Mouse (Mus musculus) liver, embryonic 13.5 days (tissue): ENCODE results near the gene Cox5a. TPM values are rescaled to one million over a fixed set of nuclear protein-coding genes. Genes with fewer than 3 reads are reported as not detected.
A peak's percentile ranks its signal among the peaks of the same experiment; 100 is the strongest.

Source experiments
- ATAC-seq: fragments of 200-750 bp; cut with Nextera tagmentation; 2 replicates; pipeline ENCODE4 v1.8.0; 2017; ENCODE audit warnings: low read depth, mild to moderate bottlenecking, moderate number of reproducible peaks, moderate library complexity
- DNase-seq: peaks from one replicate; pipeline ENCODE4 v3.0.0; 2022
- H3K27ac ChIP-seq: fragments of 300-500 bp; sonication (generic); 2 replicates; pipeline ENCODE4 v1.5.1; 2015; ENCODE audit warnings: moderate library complexity, mild to moderate bottlenecking, inconsistent platforms
- H3K27me3 ChIP-seq: fragments of 300-500 bp; sonication (generic); 2 replicates; pipeline ENCODE4 v1.6.1; 2015; ENCODE audit warnings: mild to moderate bottlenecking, inconsistent platforms
- H3K36me3 ChIP-seq: fragments of 300-500 bp; sonication (generic); 2 replicates; pipeline ENCODE4 v1.6.1; 2015; ENCODE audit warnings: mild to moderate bottlenecking, inconsistent platforms
- H3K4me1 ChIP-seq: fragments of 300-500 bp; sonication (generic); replicated peaks from 2 replicates; pipeline ENCODE4 v1.6.1; 2015; ENCODE audit warnings: inconsistent platforms
- H3K4me2 ChIP-seq: fragments of 300-500 bp; sonication (generic); 2 replicates; pipeline ENCODE4 v1.6.1; 2015; ENCODE audit warnings: inconsistent platforms, mild to moderate bottlenecking, moderate library complexity
- H3K4me3 ChIP-seq: fragments of 300-500 bp; sonication (generic); replicated peaks from 2 replicates; pipeline ENCODE4 v1.5.1; 2015; ENCODE audit warnings: mild to moderate bottlenecking, inconsistent platforms
- H3K9ac ChIP-seq: fragments of 300-500 bp; sonication (generic); 2 replicates; pipeline ENCODE4 v1.6.1; 2015; ENCODE audit warnings: mild to moderate bottlenecking, inconsistent platforms
- H3K9me3 ChIP-seq: fragments of 300-500 bp; sonication (generic); replicated peaks from 2 replicates; pipeline ENCODE4 v1.6.1; 2016; ENCODE audit warnings: inconsistent platforms
- WGBS: fragments of 180-500 bp; shearing (Covaris S2); methylation state at CpG from one replicate; pipeline ENCODE4 v1.1.7; 2015; ENCODE audit not compliant: insufficient replicate concordance; 5-methylcytosine and 5-hydroxymethylcytosine counted together
- polyA plus RNA-seq: library from polyadenylated mRNA; unstranded; fragments of >200 nt; fragmentation: Nextera tagmentation; extraction: Ambion mirVana; gene quantifications from 2 replicates; pipeline ENCODE4 v1.2.1, GENCODE M21; 2015

Gene Cox5a
- polyA plus RNA-seq, 1 experiment from 2014 or later, result 412 TPM

GRCm38 (mm10) chr9:57550126-57550862 lies 29.2 kb downstream of the Cox5a start:
- DNase-seq (no peak), ATAC-seq (no peak)
- WGBS, result 70% methylated on average over 11 of the region's 11 CpGs
- H3K4me3 ChIP-seq, result no peak overlapping the region
- no peak overlapping the region for H3K9ac ChIP-seq
- H3K4me1 ChIP-seq, result peaks cover 41% of the 10 kb centered on the region
- H3K9me3 ChIP-seq, result no peaks in the 10 kb centered on the region
- H3K27ac ChIP-seq, result no peak overlapping the region
- no peak overlapping the region for H3K4me2 ChIP-seq
- H3K36me3 ChIP-seq, result peaks cover 30% of the 10 kb centered on the region
- H3K27me3 ChIP-seq, result no peaks in the 10 kb centered on the region

DNA sequence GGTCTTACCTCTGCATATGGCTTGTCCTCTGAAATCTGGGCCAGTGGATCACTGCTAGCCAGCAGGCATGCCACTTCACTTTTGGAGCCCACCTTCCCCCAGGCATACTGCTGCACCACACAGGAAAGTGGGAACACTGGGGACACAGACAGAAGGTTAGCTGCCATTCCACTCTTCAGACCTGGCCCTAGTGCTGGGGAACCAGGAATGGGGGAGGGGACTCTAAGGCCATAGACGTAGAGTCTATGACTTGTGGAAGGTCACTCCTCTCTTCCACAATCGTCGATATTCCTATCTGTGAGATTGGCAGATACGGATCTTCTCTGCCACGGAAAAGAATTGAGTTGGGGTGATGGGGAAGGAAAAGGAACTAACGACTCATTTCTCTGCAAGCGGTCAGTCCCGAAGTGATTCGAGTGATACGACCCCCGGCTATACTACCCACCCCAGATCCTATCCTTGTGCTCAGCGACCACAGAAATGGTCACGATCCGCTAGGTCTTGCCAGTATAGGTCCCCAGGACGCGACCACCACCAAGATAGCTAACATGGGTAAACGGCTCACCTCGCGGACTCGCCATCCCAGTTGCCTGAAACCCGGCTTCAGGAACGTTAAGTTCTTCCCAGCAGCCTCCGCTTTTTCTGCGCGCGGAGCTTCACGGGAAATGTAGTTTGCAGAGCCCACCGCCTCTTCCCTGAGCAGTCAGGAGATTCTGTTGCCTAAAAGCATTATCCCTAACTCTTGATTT lies 31.2 kb downstream of the Cox5a start, which contains the start of gene Mpi:
Gene Mpi, minus strand, starts transcription at position 625 of the 749 bp plus-strand sequence.
- Histone ChIP-seq H3K4me2 (peak within 1 kb of the TSS; percentile 75), H3K9me3 (no peaks in the 10 kb centered on the region), H3K9ac (peak within 1 kb of the TSS; percentile 69), H3K27ac (no peak within 1 kb of the TSS), H3K4me1 (peaks cover 32% of the 10 kb centered on the region), H3K27me3 (no peaks in the 10 kb centered on the region), H3K36me3 (peaks cover 20% of the 10 kb centered on the region), H3K4me3 (peak within 1 kb of the TSS; percentile 69)
- under 1% methylated on average over 28 of the region's 28 CpGs for WGBS
- 0 out of 2 replicates have a peak, but pooled peaks have one; percentile 31 for ATAC-seq
- DNase-seq, result no peak

DNA sequence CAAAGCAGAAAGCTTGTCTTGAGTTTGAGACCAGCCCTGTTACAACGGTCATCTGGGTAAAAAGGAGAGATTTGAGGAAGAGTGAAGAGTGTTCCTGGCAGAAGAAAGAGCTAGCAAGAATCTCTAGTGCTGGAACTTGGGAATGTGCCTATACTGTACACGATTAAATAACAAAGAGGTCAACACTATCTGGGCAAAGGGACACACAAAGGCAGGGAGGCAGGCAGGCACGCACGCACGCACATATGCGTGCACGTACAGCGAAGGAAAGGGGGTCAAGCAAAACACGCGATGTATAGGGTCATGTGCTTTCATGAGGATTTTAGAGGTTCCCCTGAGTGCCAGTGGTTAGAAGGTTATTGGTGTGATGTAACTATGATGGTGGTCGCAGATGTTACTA lies 32.0 kb downstream of the Cox5a start:
- WGBS, result 73% methylated on average over 11 of the region's 11 CpGs
- H3K27ac ChIP-seq, result no peak overlapping the region

DNA sequence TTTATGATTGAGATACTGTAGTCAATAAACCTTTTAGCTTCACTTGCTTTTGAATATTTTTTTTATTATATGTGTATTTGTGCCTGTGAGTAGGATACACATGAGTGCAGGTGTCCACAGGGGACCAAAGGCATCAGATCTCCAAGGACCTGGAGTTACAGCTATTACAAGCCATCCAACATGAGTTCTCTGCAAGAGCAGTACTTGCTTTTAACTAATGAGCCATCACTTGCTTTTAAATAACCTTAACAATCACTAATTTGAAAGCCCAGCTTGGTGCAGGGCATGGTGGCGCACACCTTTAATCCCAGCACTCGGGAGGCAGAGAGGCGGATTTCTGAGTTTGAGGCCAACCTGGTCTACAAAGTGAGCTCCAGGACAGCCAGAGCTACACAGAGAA lies 33.7 kb downstream of the Cox5a start:
- Histone ChIP-seq H3K27ac (no peak overlapping the region), H3K36me3 (peaks cover 7% of the 10 kb centered on the region; the same call in 1 of the 2 replicates), H3K9ac (no peak overlapping the region), H3K27me3 (no peaks in the 10 kb centered on the region), H3K4me3 (no peak overlapping the region), H3K9me3 (no peaks in the 10 kb centered on the region), H3K4me1 (peaks cover 19% of the 10 kb centered on the region), H3K4me2 (no peak overlapping the region)
- no peak for ATAC-seq
- whole genome bisulfite sequencing, result 68% methylated on average over 3 of the region's 3 CpGs
- DNase-seq, result no peak

More for the DNA sequence above, 32.0 kb downstream of the Cox5a start:
- H3K4me2 ChIP-seq, result peak overlapping the region; percentile 75; the same call in 1 of the 2 replicates
- no peak for ATAC-seq
- no peaks in the 10 kb centered on the region for H3K9me3 ChIP-seq
- H3K36me3 ChIP-seq, result peaks cover 20% of the 10 kb centered on the region
- no peak for DNase-seq
- no peaks in the 10 kb centered on the region for H3K27me3 ChIP-seq
- no peak overlapping the region for H3K9ac ChIP-seq
- H3K4me1 ChIP-seq, result peaks cover 24% of the 10 kb centered on the region
- H3K4me3 ChIP-seq, result 0 out of 2 replicates have a peak overlapping the region, but pooled peaks have one; percentile 69

- Histone ChIP-seq H3K4me1 (peaks cover 20% of the 10 kb centered on the region), H3K9ac (no peak overlapping the region), H3K27ac (no peak overlapping the region), H3K4me3 (no peak overlapping the region), H3K36me3 (no peaks in the 10 kb centered on the region), H3K4me2 (no peak overlapping the region), H3K27me3 (no peaks in the 10 kb centered on the region), H3K9me3 (no peaks in the 10 kb centered on the region)
- ATAC-seq (no peak), DNase-seq (no peak)
- WGBS, result 57% methylated on average over 3 of the region's 3 CpGs
These were observed 36.1 kb downstream of the Cox5a start for GRCm38 (mm10) chr9:57557215-57557614.

GRCm38 (mm10) chr9:57558625-57559024 lies 37.6 kb downstream of the Cox5a start:
- H3K36me3 ChIP-seq, result no peaks in the 10 kb centered on the region
- no peak overlapping the region for H3K4me2 ChIP-seq
- H3K27me3 ChIP-seq, result no peaks in the 10 kb centered on the region
- H3K27ac ChIP-seq, result no peak overlapping the region
- no peak overlapping the region for H3K4me3 ChIP-seq
- DNase-seq, result no peak
- no peak for ATAC-seq
- WGBS, result 59% methylated on average over 4 of the region's 4 CpGs
- peaks cover 31% of the 10 kb centered on the region for H3K4me1 ChIP-seq
- no peaks in the 10 kb centered on the region for H3K9me3 ChIP-seq
- no peak overlapping the region for H3K9ac ChIP-seq

DNA sequence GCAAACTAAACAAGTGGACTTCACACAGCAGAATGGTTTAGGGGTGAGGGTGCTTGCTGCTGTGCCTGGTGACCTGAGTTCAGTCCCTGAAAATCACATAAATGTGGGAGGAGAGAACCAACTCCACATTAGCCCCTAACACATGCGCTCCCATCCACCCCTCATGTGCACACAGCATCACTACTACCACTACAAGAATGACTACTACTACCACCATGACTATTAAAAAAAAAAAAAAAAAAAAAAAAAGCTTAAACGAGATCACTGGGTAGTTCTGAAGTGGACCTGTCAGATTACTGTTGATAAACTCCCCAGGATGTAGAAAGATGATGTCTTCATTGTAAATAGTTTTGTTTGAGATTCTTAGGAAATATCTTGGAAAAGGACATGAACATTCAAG lies 38.5 kb downstream of the Cox5a start:
- no peak for DNase-seq
- 44% methylated on average over 2 of the region's 2 CpGs for WGBS
- no peak overlapping the region for H3K4me2 ChIP-seq
- H3K9me3 ChIP-seq, result no peaks in the 10 kb centered on the region
- no peaks in the 10 kb centered on the region for H3K36me3 ChIP-seq
- peaks cover 36% of the 10 kb centered on the region for H3K4me1 ChIP-seq
- ATAC-seq, result no peak
- H3K9ac ChIP-seq, result no peak overlapping the region
- no peak overlapping the region for H3K4me3 ChIP-seq
- no peaks in the 10 kb centered on the region for H3K27me3 ChIP-seq
- H3K27ac ChIP-seq, result no peak overlapping the region

GRCm38 (mm10) chr9:57560263-57560662 lies 39.2 kb downstream of the Cox5a start:
- peaks cover 36% of the 10 kb centered on the region for H3K4me1 ChIP-seq
- H3K9ac ChIP-seq, result peak overlapping the region; percentile 75
- no peak overlapping the region for H3K27ac ChIP-seq
- H3K4me3 ChIP-seq, result peak overlapping the region; percentile 73
- H3K27me3 ChIP-seq, result no peaks in the 10 kb centered on the region
- 21% methylated on average over 7 of the region's 7 CpGs for WGBS
- ATAC-seq (no peak), DNase-seq (no peak)
- H3K9me3 ChIP-seq, result no peaks in the 10 kb centered on the region
- peak overlapping the region; percentile 81 for H3K4me2 ChIP-seq
- no peaks in the 10 kb centered on the region for H3K36me3 ChIP-seq

DNA sequence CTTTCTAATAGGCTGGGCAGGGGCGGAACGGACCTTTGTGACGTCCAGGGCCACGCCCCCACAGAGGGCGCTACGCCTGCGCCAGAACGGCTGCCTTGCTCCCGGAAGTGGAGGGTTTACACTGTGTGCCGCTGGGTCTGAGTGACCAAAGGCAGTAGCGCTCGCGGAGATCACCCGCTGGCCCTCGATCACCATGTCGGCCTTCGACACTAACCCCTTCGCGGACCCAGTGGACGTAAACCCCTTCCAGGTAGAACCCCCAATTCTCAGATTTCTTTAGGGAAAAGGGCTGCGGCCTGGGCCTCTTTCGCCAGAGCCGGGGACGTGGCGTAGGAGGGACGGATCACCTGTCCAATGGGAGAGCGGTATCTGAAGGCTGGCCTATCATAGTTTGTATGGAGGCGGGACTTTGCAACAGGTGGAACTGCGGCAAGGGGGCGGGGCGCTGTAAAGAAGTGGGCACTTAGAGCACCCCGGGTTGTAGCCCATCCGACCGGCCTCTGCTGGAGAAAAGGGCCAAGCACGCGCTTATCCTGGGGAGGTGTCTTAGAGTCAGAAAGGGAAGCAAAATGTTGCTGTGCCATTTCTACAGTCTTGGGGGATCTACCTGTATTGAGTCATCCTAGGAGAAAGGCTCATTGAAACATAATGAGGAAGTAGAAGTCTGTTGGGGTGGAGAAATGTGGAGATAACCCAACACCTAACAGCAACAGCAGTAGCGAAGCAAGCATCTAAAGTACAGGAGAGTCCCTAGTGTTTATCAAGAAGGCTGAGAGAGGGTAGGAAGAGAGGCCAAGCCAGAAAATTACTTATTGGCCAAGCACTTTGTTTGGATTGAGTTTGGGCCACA lies 40.0 kb downstream of the Cox5a start, which contains the start of gene Scamp2:
Gene Scamp2, plus strand, starts transcription at position 83 of the 850 bp plus-strand sequence.
- H3K36me3 ChIP-seq, result no peaks in the 10 kb centered on the region
- peak within 1 kb of the TSS; percentile 75 for H3K9ac ChIP-seq
- peaks cover 41% of the 10 kb centered on the region for H3K4me1 ChIP-seq
- WGBS, result under 1% methylated on average over 37 of the region's 37 CpGs
- H3K27ac ChIP-seq, result peak within 1 kb of the TSS; percentile 62; the same call in 1 of the 2 replicates
- DNase-seq, result peak; percentile 90
- H3K9me3 ChIP-seq, result no peaks in the 10 kb centered on the region
- H3K4me2 ChIP-seq, result peak within 1 kb of the TSS; percentile 81
- no peaks in the 10 kb centered on the region for H3K27me3 ChIP-seq
- ATAC-seq, result peak; percentile 99
- peak within 1 kb of the TSS; percentile 73 for H3K4me3 ChIP-seq

DNA sequence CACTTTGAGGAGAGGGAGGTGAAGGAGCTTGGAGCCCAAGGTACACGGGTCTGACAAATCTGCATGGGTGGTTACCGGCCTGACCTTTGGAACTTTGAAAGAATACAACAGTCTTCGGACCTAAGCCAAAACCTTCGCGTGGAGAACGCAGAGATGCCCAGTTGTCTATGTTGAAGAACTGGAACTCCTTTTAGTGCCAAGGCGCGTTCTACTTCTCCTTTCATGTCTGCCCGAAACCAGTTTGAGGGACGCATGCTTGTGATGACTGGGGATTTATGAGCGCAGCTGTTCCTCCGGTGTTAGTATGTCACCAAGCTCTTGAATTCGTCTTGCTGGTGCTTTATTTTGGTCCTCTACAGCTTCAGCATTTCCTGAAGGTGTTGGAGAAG lies 40.6 kb downstream of the Cox5a start:
- peaks cover 41% of the 10 kb centered on the region for H3K4me1 ChIP-seq
- no peaks in the 10 kb centered on the region for H3K27me3 ChIP-seq
- ATAC-seq (no peak), DNase-seq (no peak)
- H3K9me3 ChIP-seq, result no peaks in the 10 kb centered on the region
- H3K27ac ChIP-seq, result peak overlapping the region; percentile 58; the same call in 1 of the 2 replicates
- H3K4me2 ChIP-seq, result peak overlapping the region; percentile 81
- 63% methylated on average over 13 of the region's 13 CpGs for WGBS
- H3K36me3 ChIP-seq, result peaks cover under 1% of the 10 kb centered on the region; the same call in 1 of the 2 replicates
- H3K4me3 ChIP-seq, result peak overlapping the region; percentile 73
- peak overlapping the region; percentile 75 for H3K9ac ChIP-seq
